Mouse (Mus musculus) left cerebral cortex, adult 9 months (tissue): ENCODE data around the gene Idh3a.

Source experiments
- DNase-seq, 2 experiments: peaks; one replicate each; pipeline ENCODE4 v3.0.0; 2022; ENCODE audit warnings: low spot score in 2 of 2

Gene Idh3a

GRCm38 (mm10) chr9:54647456-54647855, 61.3 kb downstream of the Idh3a start:
- DNase-seq = no peak

GRCm38 (mm10) chr9:54649360-54649759, 63.2 kb downstream of the Idh3a start:
- DNase-seq = no peak

GRCm38 (mm10) chr9:54652778-54653177, 66.6 kb downstream of the Idh3a start:
- DNase-seq = no peak
